Mouse (Mus musculus) brain, embryonic 14.5 days (tissue): ENCODE data around the gene Gm10382.

Experiments used
- CTCF ChIP-seq: fragments of 200-500 bp; IDR thresholded peaks from 2 replicates; pipeline ENCODE4 v1.5.1; 2012; ENCODE audit warnings: inconsistent platforms, mild to moderate bottlenecking, moderate library complexity, borderline replicate concordance; ENCODE audit not compliant: insufficient read depth, insufficient read length; ENCODE audit errors: extremely low read depth
- POLR2A ChIP-seq: fragments of 200-500 bp; IDR thresholded peaks from 2 replicates; pipeline ENCODE4 v1.6.1; 2012; ENCODE audit warnings: mild to moderate bottlenecking, inconsistent platforms, borderline replicate concordance; ENCODE audit not compliant: poor library complexity, insufficient read depth, insufficient read length, severe bottlenecking; ENCODE audit errors: extremely low read depth

- TF ChIP-seq CTCF, result no peak
- TF ChIP-seq POLR2A, result no peak
Measured at GRCm38 (mm10) chr5:125372027-125372426, 17.1 kb upstream of the Gm10382 start.
